Mouse (Mus musculus): Measurements from ENCODE around the gene Apba3. TPM values are rescaled to one million over a fixed set of nuclear protein-coding genes. Genes with fewer than 3 reads are reported as not detected.

The Apba3 gene
- polyA plus RNA-seq, 1 experiment from 2014 or later = 55.0 TPM

DNA sequence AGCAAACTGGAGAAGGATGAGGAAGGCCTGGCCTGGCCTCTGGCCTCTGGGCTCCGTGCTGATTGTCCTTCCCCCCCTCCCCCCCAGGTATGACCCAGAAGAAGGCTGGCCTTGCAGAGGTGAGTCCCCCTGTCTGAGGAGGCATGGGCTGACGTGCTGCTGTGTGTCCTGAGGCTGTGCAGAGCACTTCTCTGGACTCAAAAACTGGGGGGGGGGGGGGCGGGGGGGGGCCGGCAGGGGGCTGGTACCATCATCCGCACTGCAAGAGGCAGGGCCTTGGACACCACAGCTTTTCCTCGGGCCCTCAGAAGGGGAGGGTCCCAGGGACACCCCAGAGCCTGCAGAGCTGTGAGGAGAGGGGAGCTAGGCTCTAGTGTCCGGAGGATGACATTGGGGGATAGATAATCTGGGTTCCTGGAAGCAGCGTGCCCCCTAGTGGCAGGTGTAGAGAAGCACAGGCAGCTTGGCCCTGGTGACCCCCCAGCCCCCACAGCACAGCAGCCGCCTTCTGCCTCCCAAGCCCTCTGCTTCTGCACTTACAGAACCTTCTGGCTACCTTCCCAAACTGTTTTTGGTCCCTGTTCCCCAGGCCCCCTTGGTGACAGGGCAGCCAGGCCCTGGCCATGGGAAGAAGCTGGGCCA, 38.0 kb downstream of the Apba3 start:
- no peak overlapping the region for H3K4me3 ChIP-seq (ENCODE audit: low read depth, low read length)
- H3K27me3 ChIP-seq (replicated peaks; ENCODE audit: control insufficient read depth, insufficient read depth, low read length) = no peaks in the 10 kb centered on the region
- peaks cover 52% of the 10 kb centered on the region for H3K4me1 ChIP-seq (replicated peaks; ENCODE audit: control insufficient read depth, insufficient read depth, low read length)
- H3K36me3 ChIP-seq (ENCODE audit: control insufficient read depth, insufficient read depth, low read length) = peaks cover 30% of the 10 kb centered on the region
- DNase-seq (ENCODE audit: low spot score) (no peak), ATAC-seq (replicated peaks; ENCODE audit: low FRiP score) (peak; percentile 37; the same call in 1 of the 2 replicates)
- no peaks in the 10 kb centered on the region for H3K9me3 ChIP-seq (ENCODE audit: control insufficient read depth, low read length)
- H3K4me2 ChIP-seq = 0 out of 2 replicates have a peak overlapping the region, but pooled peaks have one; percentile 22
- WGBS = 27% methylated on average over 8 of the region's 9 CpGs
- peak overlapping the region; percentile 43 for H3K27ac ChIP-seq (ENCODE audit: low read depth, low read length)
- H3K9ac ChIP-seq (ENCODE audit: low read depth, low read length) = no peak overlapping the region

DNA sequence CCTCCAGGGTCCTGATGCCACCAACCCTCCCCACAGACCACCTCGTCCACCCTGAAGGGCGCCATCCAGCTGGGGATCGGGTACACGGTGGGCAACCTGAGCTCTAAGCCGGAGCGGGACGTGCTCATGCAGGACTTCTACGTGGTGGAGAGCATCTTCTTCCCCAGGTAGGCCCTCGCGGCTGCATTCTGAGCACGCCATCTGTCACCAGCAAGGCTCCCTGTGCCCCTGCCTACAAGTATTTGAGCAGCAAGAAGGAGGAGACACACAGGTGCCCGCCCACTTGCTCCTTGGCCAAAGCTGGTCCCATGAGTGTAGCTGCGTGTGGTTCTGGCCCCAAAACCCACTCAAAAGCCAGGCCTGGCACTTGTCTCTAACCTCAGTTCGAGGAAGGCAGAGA, 38.9 kb downstream of the Apba3 start:
- H3K4me1 ChIP-seq (replicated peaks; ENCODE audit: control insufficient read depth, insufficient read depth, low read length) = peaks cover 42% of the 10 kb centered on the region
- H3K4me3 ChIP-seq (ENCODE audit: low read depth, low read length) = no peak overlapping the region
- DNase-seq (ENCODE audit: low spot score) (no peak), ATAC-seq (replicated peaks; ENCODE audit: low FRiP score) (no peak)
- no peaks in the 10 kb centered on the region for H3K9me3 ChIP-seq (ENCODE audit: control insufficient read depth, low read length)
- H3K36me3 ChIP-seq (ENCODE audit: control insufficient read depth, insufficient read depth, low read length) = peaks cover 37% of the 10 kb centered on the region
- no peaks in the 10 kb centered on the region for H3K27me3 ChIP-seq (replicated peaks; ENCODE audit: control insufficient read depth, insufficient read depth, low read length)
- H3K27ac ChIP-seq (ENCODE audit: low read depth, low read length) = no peak overlapping the region
- H3K4me2 ChIP-seq = no peak overlapping the region
- no peak overlapping the region for H3K9ac ChIP-seq (ENCODE audit: low read depth, low read length)
- WGBS = 93% methylated on average over 14 of the region's 14 CpGs

DNA sequence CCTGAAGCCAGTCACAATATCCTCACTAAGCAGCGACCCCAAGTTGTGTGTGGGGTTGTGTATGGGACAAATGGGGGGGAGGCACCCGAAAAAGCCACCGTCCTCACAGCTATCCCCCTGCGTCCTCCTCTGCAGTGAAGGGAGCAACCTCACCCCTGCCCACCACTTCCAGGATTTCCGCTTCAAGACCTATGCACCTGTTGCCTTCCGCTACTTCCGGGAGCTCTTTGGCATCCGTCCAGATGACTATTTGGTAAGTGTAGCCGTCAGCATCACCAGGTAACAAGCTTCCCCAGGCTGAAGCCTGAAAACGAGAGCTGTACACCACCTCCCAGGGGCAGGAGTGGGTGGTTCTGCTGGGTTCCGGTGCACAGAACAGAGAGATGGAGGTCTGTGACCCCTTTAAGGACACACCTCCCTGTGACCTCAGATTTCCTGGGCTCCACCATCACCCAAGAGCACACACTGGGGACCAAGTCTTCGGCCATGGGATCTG, 39.5 kb downstream of the Apba3 start:
- no peak overlapping the region for H3K9ac ChIP-seq (ENCODE audit: low read depth, low read length)
- WGBS = 92% methylated on average over 12 of the region's 12 CpGs

DNA sequence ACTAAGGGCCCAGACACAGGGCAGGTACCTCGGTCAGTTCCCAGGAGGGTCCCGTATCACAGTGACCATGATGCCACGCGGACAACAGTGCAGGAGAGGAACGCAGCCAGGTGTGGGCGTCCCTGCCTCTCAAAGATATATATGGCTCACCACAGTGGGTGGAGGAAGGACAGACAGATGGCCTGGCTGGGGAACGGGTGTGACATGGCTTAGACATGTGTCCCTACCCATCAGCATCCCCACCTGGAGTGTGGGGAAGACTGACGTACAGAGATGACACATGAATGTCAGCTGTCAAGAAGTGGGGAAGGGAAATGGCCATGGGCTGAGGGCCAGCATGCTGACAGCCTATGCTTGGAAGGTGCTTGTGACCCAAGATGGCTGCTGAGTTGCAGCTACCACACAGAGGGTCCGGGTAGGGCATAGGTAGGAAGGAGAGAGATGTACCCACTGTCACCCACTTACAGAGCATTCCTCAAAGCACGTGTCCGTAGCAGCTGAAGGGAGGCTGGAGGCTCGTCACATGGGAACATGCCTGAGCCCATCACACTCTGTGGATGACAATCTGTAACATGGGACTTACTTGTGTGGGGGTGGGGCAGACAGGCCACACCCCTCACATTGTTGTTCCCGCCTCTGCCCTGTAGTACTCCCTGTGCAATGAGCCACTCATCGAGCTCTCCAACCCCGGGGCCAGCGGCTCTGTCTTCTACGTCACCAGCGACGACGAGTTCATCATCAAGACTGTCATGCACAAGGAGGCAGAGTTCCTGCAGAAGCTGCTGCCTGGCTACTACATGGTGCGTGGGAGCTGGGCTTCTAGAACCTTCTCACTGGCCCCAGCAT, 40.3 kb downstream of the Apba3 start:
- Histone ChIP-seq H3K4me1 (replicated peaks; ENCODE audit: control insufficient read depth, insufficient read depth, low read length) (peaks cover 30% of the 10 kb centered on the region), H3K27ac (ENCODE audit: low read depth, low read length) (no peak overlapping the region), H3K9me3 (ENCODE audit: control insufficient read depth, low read length) (no peaks in the 10 kb centered on the region), H3K4me2 (no peak overlapping the region), H3K4me3 (ENCODE audit: low read depth, low read length) (no peak overlapping the region), H3K36me3 (ENCODE audit: control insufficient read depth, insufficient read depth, low read length) (peaks cover 48% of the 10 kb centered on the region), H3K27me3 (replicated peaks; ENCODE audit: control insufficient read depth, insufficient read depth, low read length) (no peaks in the 10 kb centered on the region), H3K9ac (ENCODE audit: low read depth, low read length) (no peak overlapping the region)
- ATAC-seq (replicated peaks; ENCODE audit: low FRiP score) = no peak
- no peak for DNase-seq (ENCODE audit: low spot score)
- WGBS = 92% methylated on average over 21 of the region's 21 CpGs

More for the DNA sequence above, 39.5 kb downstream of the Apba3 start:
- no peak overlapping the region for H3K4me3 ChIP-seq (ENCODE audit: low read depth, low read length)
- peaks cover 43% of the 10 kb centered on the region for H3K36me3 ChIP-seq (ENCODE audit: control insufficient read depth, insufficient read depth, low read length)
- no peaks in the 10 kb centered on the region for H3K9me3 ChIP-seq (ENCODE audit: control insufficient read depth, low read length)
- no peaks in the 10 kb centered on the region for H3K27me3 ChIP-seq (replicated peaks; ENCODE audit: control insufficient read depth, insufficient read depth, low read length)
- H3K4me2 ChIP-seq = no peak overlapping the region
- no peak overlapping the region for H3K27ac ChIP-seq (ENCODE audit: low read depth, low read length)
- no peak for DNase-seq (ENCODE audit: low spot score)
- H3K4me1 ChIP-seq (replicated peaks; ENCODE audit: control insufficient read depth, insufficient read depth, low read length) = peaks cover 39% of the 10 kb centered on the region
- ATAC-seq (replicated peaks; ENCODE audit: low FRiP score) = no peak

DNA sequence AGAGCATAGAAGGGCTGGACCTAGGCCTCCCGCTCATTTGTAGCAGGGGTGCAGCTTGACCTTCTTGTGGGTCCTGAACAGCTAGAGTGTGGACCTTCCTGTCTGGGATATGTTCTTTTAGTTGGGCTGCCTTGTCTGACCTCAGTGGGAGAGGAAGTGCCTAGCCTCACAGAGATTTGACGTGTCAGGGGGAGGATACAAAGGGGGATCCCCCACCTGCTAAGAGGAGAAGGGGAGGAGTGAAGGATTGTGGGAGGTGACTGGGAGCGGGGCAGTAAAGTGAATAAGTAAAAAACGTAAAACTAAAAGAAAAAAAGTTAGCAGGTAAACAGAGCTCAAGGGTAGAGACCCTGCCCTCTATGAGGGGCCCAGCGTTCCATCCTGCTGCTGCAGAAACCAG, 42.8 kb downstream of the Apba3 start:
- H3K9me3 ChIP-seq (ENCODE audit: control insufficient read depth, low read length) = no peaks in the 10 kb centered on the region
- no peak overlapping the region for H3K4me3 ChIP-seq (ENCODE audit: low read depth, low read length)
- H3K4me1 ChIP-seq (replicated peaks; ENCODE audit: control insufficient read depth, insufficient read depth, low read length) = peaks cover 7% of the 10 kb centered on the region
- no peak overlapping the region for H3K9ac ChIP-seq (ENCODE audit: low read depth, low read length)
- H3K27me3 ChIP-seq (replicated peaks; ENCODE audit: control insufficient read depth, insufficient read depth, low read length) = no peaks in the 10 kb centered on the region
- WGBS = 83% methylated on average over 5 of the region's 5 CpGs
- no peak overlapping the region for H3K27ac ChIP-seq (ENCODE audit: low read depth, low read length)
- DNase-seq (ENCODE audit: low spot score) = no peak
- H3K36me3 ChIP-seq (ENCODE audit: control insufficient read depth, insufficient read depth, low read length) = peaks cover 71% of the 10 kb centered on the region
- no peak overlapping the region for H3K4me2 ChIP-seq
- no peak for ATAC-seq (replicated peaks; ENCODE audit: low FRiP score)

DNA sequence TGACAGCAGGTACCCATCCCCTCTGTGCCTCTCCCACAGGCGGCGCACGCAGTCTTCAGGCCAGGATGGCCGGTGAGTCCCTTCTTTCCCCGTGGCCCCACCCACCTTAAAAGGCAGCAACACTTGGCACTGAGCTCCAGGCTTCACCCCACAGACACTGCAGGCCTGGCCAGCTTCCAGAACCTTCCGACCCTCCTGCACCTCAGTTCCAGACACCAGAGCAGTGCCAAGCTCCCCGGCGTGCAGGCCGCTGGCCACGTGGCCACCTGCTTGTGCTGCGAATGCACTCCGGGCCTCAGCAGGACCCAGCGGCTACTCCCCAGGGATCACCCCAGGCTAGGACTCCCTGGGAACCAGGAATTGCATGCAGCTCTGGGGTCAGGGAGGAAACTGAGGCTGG, 46.8 kb downstream of the Apba3 start:
- WGBS = 97% methylated on average over 13 of the region's 13 CpGs
- ATAC-seq (replicated peaks; ENCODE audit: low FRiP score) (no peak), DNase-seq (ENCODE audit: low spot score) (no peak)
- H3K36me3 ChIP-seq (ENCODE audit: control insufficient read depth, insufficient read depth, low read length) = peaks cover 59% of the 10 kb centered on the region
- no peak overlapping the region for H3K4me3 ChIP-seq (ENCODE audit: low read depth, low read length)
- no peak overlapping the region for H3K9ac ChIP-seq (ENCODE audit: low read depth, low read length)
- peaks cover 13% of the 10 kb centered on the region for H3K4me1 ChIP-seq (replicated peaks; ENCODE audit: control insufficient read depth, insufficient read depth, low read length)
- no peak overlapping the region for H3K27ac ChIP-seq (ENCODE audit: low read depth, low read length)
- H3K9me3 ChIP-seq (ENCODE audit: control insufficient read depth, low read length) = no peaks in the 10 kb centered on the region
- no peaks in the 10 kb centered on the region for H3K27me3 ChIP-seq (replicated peaks; ENCODE audit: control insufficient read depth, insufficient read depth, low read length)
- no peak overlapping the region for H3K4me2 ChIP-seq

DNA sequence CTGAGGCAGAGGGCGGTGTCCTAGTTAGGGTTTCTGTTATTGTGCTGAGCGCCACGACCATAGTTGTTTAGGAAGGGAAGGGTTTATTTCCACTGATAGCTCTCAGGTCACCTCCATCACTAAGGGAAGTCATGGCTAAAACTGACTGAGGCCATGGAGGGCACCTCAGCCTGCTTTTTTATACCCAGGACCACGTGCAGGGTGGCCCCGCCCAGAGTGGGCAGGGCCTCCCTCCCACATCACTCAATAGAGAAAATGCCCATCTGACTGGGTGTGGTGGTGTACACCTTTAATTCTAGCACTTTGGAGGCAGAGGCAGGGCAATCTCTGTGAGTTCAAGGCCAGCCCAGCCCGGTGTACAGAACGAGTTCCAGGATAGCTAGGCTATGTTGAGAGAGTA, 47.4 kb downstream of the Apba3 start:
- Histone ChIP-seq H3K4me2 (no peak overlapping the region), H3K36me3 (ENCODE audit: control insufficient read depth, insufficient read depth, low read length) (peaks cover 54% of the 10 kb centered on the region), H3K4me3 (ENCODE audit: low read depth, low read length) (no peak overlapping the region), H3K27me3 (replicated peaks; ENCODE audit: control insufficient read depth, insufficient read depth, low read length) (no peaks in the 10 kb centered on the region), H3K4me1 (replicated peaks; ENCODE audit: control insufficient read depth, insufficient read depth, low read length) (peaks cover 20% of the 10 kb centered on the region), H3K27ac (ENCODE audit: low read depth, low read length) (no peak overlapping the region), H3K9ac (ENCODE audit: low read depth, low read length) (no peak overlapping the region), H3K9me3 (ENCODE audit: control insufficient read depth, low read length) (no peaks in the 10 kb centered on the region)
- WGBS = 75% methylated on average over 7 of the region's 7 CpGs
- no peak for ATAC-seq (replicated peaks; ENCODE audit: low FRiP score)
- DNase-seq (ENCODE audit: low spot score) = no peak

DNA sequence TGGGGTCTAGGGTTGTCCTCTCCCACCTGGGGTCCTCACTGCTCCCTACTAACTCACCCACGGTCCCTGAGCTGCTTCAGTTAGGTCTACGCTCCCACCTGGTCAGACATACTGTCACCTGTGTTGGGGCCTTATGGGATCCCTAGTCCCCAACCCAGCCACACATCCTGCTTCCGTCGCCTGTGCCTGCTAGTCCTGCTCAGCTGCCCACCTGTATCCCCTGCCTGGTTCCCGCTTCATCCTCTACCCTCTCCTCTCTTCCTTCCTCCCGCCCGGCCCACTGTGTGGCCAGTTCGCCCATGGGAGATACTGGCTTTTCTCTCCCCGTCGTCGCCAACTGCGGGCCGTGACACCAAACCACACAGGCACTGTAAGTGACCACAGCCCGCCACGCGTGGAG, 48.8 kb downstream of the Apba3 start:
- Histone ChIP-seq H3K27ac (ENCODE audit: low read depth, low read length) (no peak overlapping the region), H3K36me3 (ENCODE audit: control insufficient read depth, insufficient read depth, low read length) (peaks cover 46% of the 10 kb centered on the region), H3K4me2 (no peak overlapping the region), H3K27me3 (replicated peaks; ENCODE audit: control insufficient read depth, insufficient read depth, low read length) (no peaks in the 10 kb centered on the region), H3K9me3 (ENCODE audit: control insufficient read depth, low read length) (no peaks in the 10 kb centered on the region), H3K4me1 (replicated peaks; ENCODE audit: control insufficient read depth, insufficient read depth, low read length) (peaks cover 25% of the 10 kb centered on the region), H3K9ac (ENCODE audit: low read depth, low read length) (no peak overlapping the region), H3K4me3 (ENCODE audit: low read depth, low read length) (no peak overlapping the region)
- DNase-seq (ENCODE audit: low spot score) (no peak), ATAC-seq (replicated peaks; ENCODE audit: low FRiP score) (no peak)
- WGBS = 87% methylated on average over 16 of the region's 16 CpGs

All from liver, embryonic 11.5 days (tissue).